Mouse (Mus musculus) testis, adult 2 months (tissue): ENCODE measurements around the gene Hrh2.

Experiments
- CTCF ChIP-seq: fragments of 200-500 bp; IDR thresholded peaks from 2 replicates; pipeline ENCODE4 v1.5.1; 2012; ENCODE audit warnings: low read depth, mild to moderate bottlenecking, inconsistent platforms, low read length, moderate library complexity; ENCODE audit not compliant: control insufficient read depth, insufficient read depth, insufficient replicate concordance
- POLR2A ChIP-seq: fragments of 200-500 bp; IDR thresholded peaks from 2 replicates; pipeline ENCODE4 v1.6.1; 2012; ENCODE audit warnings: low read depth, mild to moderate bottlenecking, inconsistent platforms, low read length, moderate library complexity; ENCODE audit not compliant: control insufficient read depth

GRCm38 (mm10) chr13:54280366-54280765 is 88.4 kb downstream of the Hrh2 start:
- TF ChIP-seq CTCF (no peak), POLR2A (no peak)
